Mouse (Mus musculus) midbrain, embryonic 15.5 days (tissue): ENCODE measurements around the gene Mrps10. TPM values are rescaled to one million over a fixed set of nuclear protein-coding genes. Genes with fewer than 3 reads are reported as not detected.

Experiments used
- ATAC-seq: fragments of 200-750 bp; cut with Nextera tagmentation; replicated peaks from 2 replicates; pipeline ENCODE4 v1.8.0; 2017; ENCODE audit warnings: moderate TSS enrichment
- H3K27ac ChIP-seq: fragments of 300-500 bp; sonication (generic); 2 replicates; pipeline ENCODE4 v1.5.1; 2015; ENCODE audit warnings: mild to moderate bottlenecking, inconsistent platforms
- H3K27me3 ChIP-seq: fragments of 300-500 bp; sonication (generic); replicated peaks from 2 replicates; pipeline ENCODE4 v1.6.1; 2015; ENCODE audit warnings: inconsistent platforms
- H3K36me3 ChIP-seq: fragments of 300-500 bp; sonication (generic); replicated peaks from 2 replicates; pipeline ENCODE4 v1.6.1; 2015; ENCODE audit warnings: inconsistent platforms
- H3K4me1 ChIP-seq: fragments of 300-500 bp; sonication (generic); 2 replicates; pipeline ENCODE4 v1.6.1; 2015; ENCODE audit warnings: inconsistent platforms
- H3K4me2 ChIP-seq: fragments of 300-500 bp; sonication (generic); 2 replicates; pipeline ENCODE4 v1.6.1; 2015; ENCODE audit warnings: inconsistent platforms, mild to moderate bottlenecking, moderate library complexity
- H3K4me3 ChIP-seq: fragments of 300-500 bp; sonication (generic); 2 replicates; pipeline ENCODE4 v1.5.1; 2015; ENCODE audit warnings: mild to moderate bottlenecking, inconsistent platforms
- H3K9ac ChIP-seq: fragments of 300-500 bp; sonication (generic); 2 replicates; pipeline ENCODE4 v1.6.1; 2015; ENCODE audit warnings: mild to moderate bottlenecking, inconsistent platforms
- H3K9me3 ChIP-seq: fragments of 300-500 bp; sonication (generic); 2 replicates; pipeline ENCODE4 v1.6.1; 2016; ENCODE audit warnings: inconsistent platforms
- WGBS: fragments of 180-500 bp; shearing (Covaris S2); methylation state at CpG from one replicate; pipeline ENCODE4 v1.1.7; 2015; ENCODE audit warnings: mixed read lengths; 5-methylcytosine and 5-hydroxymethylcytosine counted together
- polyA plus RNA-seq: library from polyadenylated mRNA; unstranded; fragments of >200 nt; fragmentation: Nextera tagmentation; extraction: Ambion mirVana; gene quantifications from 2 replicates; pipeline ENCODE4 v1.2.1, GENCODE M21; 2015

The Mrps10 gene
- polyA plus RNA-seq, 1 experiment from 2014 or later = 73.2 TPM

GRCm38 (mm10) chr17:47333409-47333808 lies 35.3 kb upstream of the Mrps10 start:
- Histone ChIP-seq H3K27me3 (no peaks in the 10 kb centered on the region), H3K9me3 (no peaks in the 10 kb centered on the region), H3K36me3 (peaks cover 18% of the 10 kb centered on the region; the same call in 1 of the 2 replicates), H3K4me1 (peaks cover 10% of the 10 kb centered on the region), H3K4me2 (no peak overlapping the region), H3K9ac (no peak overlapping the region), H3K27ac (no peak overlapping the region), H3K4me3 (no peak overlapping the region)
- WGBS = 21% methylated on average over 2 of the region's 2 CpGs
- ATAC-seq = 0 out of 2 replicates have a peak, but pooled peaks have one; percentile 28

GRCm38 (mm10) chr17:47343121-47343520 lies 25.6 kb upstream of the Mrps10 start:
- H3K36me3 ChIP-seq = peaks cover 59% of the 10 kb centered on the region
- WGBS = 91% methylated on average over 2 of the region's 2 CpGs

GRCm38 (mm10) chr17:47349721-47350319 lies 18.9 kb upstream of the Mrps10 start:
- H3K27me3 ChIP-seq = no peaks in the 10 kb centered on the region
- H3K4me3 ChIP-seq = no peak overlapping the region
- H3K4me2 ChIP-seq = no peak overlapping the region
- WGBS = 80% methylated on average over 3 of the region's 3 CpGs
- H3K4me1 ChIP-seq = no peaks in the 10 kb centered on the region
- H3K27ac ChIP-seq = no peak overlapping the region
- H3K36me3 ChIP-seq = peaks cover 67% of the 10 kb centered on the region
- no peak for ATAC-seq
- H3K9me3 ChIP-seq = peaks cover 11% of the 10 kb centered on the region; the same call in 1 of the 2 replicates
- no peak overlapping the region for H3K9ac ChIP-seq

More at GRCm38 (mm10) chr17:47343121-47343520, 25.6 kb upstream of the Mrps10 start:
- Histone ChIP-seq H3K27me3 (no peaks in the 10 kb centered on the region), H3K4me1 (no peaks in the 10 kb centered on the region), H3K4me2 (no peak overlapping the region), H3K4me3 (no peak overlapping the region), H3K27ac (no peak overlapping the region), H3K9ac (no peak overlapping the region), H3K9me3 (0 out of 2 replicates have a peak, but pooled peaks cover 2% of the 10 kb centered on the region)
- no peak for ATAC-seq

GRCm38 (mm10) chr17:47359964-47360363 lies 8.7 kb upstream of the Mrps10 start:
- no peak for ATAC-seq
- Histone ChIP-seq H3K9ac (no peak overlapping the region), H3K9me3 (no peaks in the 10 kb centered on the region), H3K27ac (no peak overlapping the region), H3K4me2 (no peak overlapping the region), H3K4me1 (no peaks in the 10 kb centered on the region), H3K27me3 (no peaks in the 10 kb centered on the region), H3K36me3 (peaks cover 25% of the 10 kb centered on the region; the same call in 1 of the 2 replicates), H3K4me3 (no peak overlapping the region)
- WGBS = 39% methylated on average over 6 of the region's 6 CpGs

GRCm38 (mm10) chr17:47361343-47361742 lies 7.3 kb upstream of the Mrps10 start:
- H3K4me2 ChIP-seq = no peak overlapping the region
- H3K9ac ChIP-seq = no peak overlapping the region
- H3K4me3 ChIP-seq = no peak overlapping the region
- H3K27me3 ChIP-seq = peaks cover 5% of the 10 kb centered on the region; the same call in 1 of the 2 replicates
- no peak for ATAC-seq
- 88% methylated on average over 11 of the region's 11 CpGs for WGBS
- H3K27ac ChIP-seq = no peak overlapping the region
- H3K36me3 ChIP-seq = 0 out of 2 replicates have a peak, but pooled peaks cover 13% of the 10 kb centered on the region
- H3K4me1 ChIP-seq = no peaks in the 10 kb centered on the region
- no peaks in the 10 kb centered on the region for H3K9me3 ChIP-seq

GRCm38 (mm10) chr17:47369087-47369443 lies 378 bp downstream of the Mrps10 start:
- H3K4me1 ChIP-seq = peaks cover 22% of the 10 kb centered on the region
- peak overlapping the region; percentile 68 for H3K4me3 ChIP-seq
- ATAC-seq = peak; percentile 81
- H3K27ac ChIP-seq = peak overlapping the region; percentile 86
- peaks cover 15% of the 10 kb centered on the region; the same call in 1 of the 2 replicates for H3K27me3 ChIP-seq
- 2% methylated on average over 20 of the region's 20 CpGs for WGBS
- H3K9me3 ChIP-seq = no peaks in the 10 kb centered on the region
- peak overlapping the region; percentile 59 for H3K9ac ChIP-seq
- peak overlapping the region; percentile 76 for H3K4me2 ChIP-seq
- H3K36me3 ChIP-seq = peaks cover 20% of the 10 kb centered on the region; the same call in 1 of the 2 replicates

- 10% methylated on average over 4 of the region's 4 CpGs for WGBS
- Histone ChIP-seq H3K4me2 (no peak overlapping the region), H3K9me3 (no peaks in the 10 kb centered on the region), H3K9ac (no peak overlapping the region), H3K27me3 (peaks cover 9% of the 10 kb centered on the region; the same call in 1 of the 2 replicates), H3K27ac (no peak overlapping the region), H3K36me3 (peaks cover 38% of the 10 kb centered on the region; the same call in 1 of the 2 replicates), H3K4me3 (no peak overlapping the region), H3K4me1 (peaks cover 22% of the 10 kb centered on the region)
- ATAC-seq = peak; percentile 53; the same call in 1 of the 2 replicates
Observed at GRCm38 (mm10) chr17:47371451-47371850, 2.8 kb downstream of the Mrps10 start.

- no peaks in the 10 kb centered on the region for H3K27me3 ChIP-seq
- 87% methylated on average over 6 of the region's 6 CpGs for WGBS
- no peak overlapping the region for H3K4me2 ChIP-seq
- peaks cover 51% of the 10 kb centered on the region; the same call in 1 of the 2 replicates for H3K36me3 ChIP-seq
- H3K9me3 ChIP-seq = no peaks in the 10 kb centered on the region
- H3K4me1 ChIP-seq = peaks cover 19% of the 10 kb centered on the region
- H3K27ac ChIP-seq = no peak overlapping the region
- no peak overlapping the region for H3K9ac ChIP-seq
- no peak for ATAC-seq
- H3K4me3 ChIP-seq = no peak overlapping the region
Observed at GRCm38 (mm10) chr17:47373991-47374390, 5.3 kb downstream of the Mrps10 start.

- ATAC-seq = no peak
- H3K4me2 ChIP-seq = no peak overlapping the region
- no peak overlapping the region for H3K9ac ChIP-seq
- H3K27ac ChIP-seq = no peak overlapping the region
- H3K4me3 ChIP-seq = no peak overlapping the region
- no peaks in the 10 kb centered on the region for H3K27me3 ChIP-seq
- no peaks in the 10 kb centered on the region for H3K9me3 ChIP-seq
- peaks cover 2% of the 10 kb centered on the region; the same call in 1 of the 2 replicates for H3K4me1 ChIP-seq
- WGBS = 88% methylated on average over 6 of the region's 6 CpGs
- peaks cover 60% of the 10 kb centered on the region; the same call in 1 of the 2 replicates for H3K36me3 ChIP-seq
Observed at GRCm38 (mm10) chr17:47376779-47377280, 8.1 kb downstream of the Mrps10 start.

GRCm38 (mm10) chr17:47378133-47378532 lies 9.4 kb downstream of the Mrps10 start:
- H3K9ac ChIP-seq = no peak overlapping the region
- H3K27ac ChIP-seq = no peak overlapping the region
- WGBS = 79% methylated on average over 15 of the region's 15 CpGs
- no peaks in the 10 kb centered on the region for H3K9me3 ChIP-seq
- no peaks in the 10 kb centered on the region for H3K27me3 ChIP-seq
- H3K4me1 ChIP-seq = peaks cover 4% of the 10 kb centered on the region; the same call in 1 of the 2 replicates
- H3K4me2 ChIP-seq = no peak overlapping the region
- no peak for ATAC-seq
- H3K4me3 ChIP-seq = no peak overlapping the region
- peaks cover 49% of the 10 kb centered on the region; the same call in 1 of the 2 replicates for H3K36me3 ChIP-seq

- peaks cover 4% of the 10 kb centered on the region; the same call in 1 of the 2 replicates for H3K4me1 ChIP-seq
- H3K4me3 ChIP-seq = no peak overlapping the region
- H3K4me2 ChIP-seq = no peak overlapping the region
- H3K27me3 ChIP-seq = no peaks in the 10 kb centered on the region
- no peak overlapping the region for H3K9ac ChIP-seq
- no peak for ATAC-seq
- 54% methylated on average over 11 of the region's 11 CpGs for WGBS
- H3K36me3 ChIP-seq = peaks cover 19% of the 10 kb centered on the region; the same call in 1 of the 2 replicates
- no peaks in the 10 kb centered on the region for H3K9me3 ChIP-seq
- no peak overlapping the region for H3K27ac ChIP-seq
Observed at GRCm38 (mm10) chr17:47381917-47382316, 13.2 kb downstream of the Mrps10 start.

- H3K27me3 ChIP-seq = no peaks in the 10 kb centered on the region
- ATAC-seq = no peak
- no peak overlapping the region for H3K4me3 ChIP-seq
- H3K27ac ChIP-seq = no peak overlapping the region
- peaks cover 14% of the 10 kb centered on the region; the same call in 1 of the 2 replicates for H3K36me3 ChIP-seq
- H3K9ac ChIP-seq = no peak overlapping the region
- 93% methylated on average over 4 of the region's 4 CpGs for WGBS
- H3K4me2 ChIP-seq = no peak overlapping the region
- H3K4me1 ChIP-seq = peaks cover 4% of the 10 kb centered on the region; the same call in 1 of the 2 replicates
- no peaks in the 10 kb centered on the region for H3K9me3 ChIP-seq
Observed at GRCm38 (mm10) chr17:47383266-47383665, 14.6 kb downstream of the Mrps10 start.
